Mouse (Mus musculus) neural tube, embryonic 13.5 days (tissue): ENCODE results near the gene Mbd3. TPM values are rescaled to one million over a fixed set of nuclear protein-coding genes. Genes with fewer than 3 reads are reported as not detected.

Experiments used
- ATAC-seq: fragments of 200-750 bp; cut with Nextera tagmentation; 2 replicates; pipeline ENCODE4 v1.8.0; 2017; ENCODE audit warnings: low read depth, mild to moderate bottlenecking, moderate TSS enrichment, moderate library complexity
- H3K27ac ChIP-seq: fragments of 300-500 bp; sonication (generic); replicated peaks from 2 replicates; pipeline ENCODE4 v1.5.1; 2015; ENCODE audit warnings: moderate library complexity, mild to moderate bottlenecking, inconsistent platforms
- H3K27me3 ChIP-seq: fragments of 300-500 bp; sonication (generic); 2 replicates; pipeline ENCODE4 v1.6.1; 2015; ENCODE audit warnings: mild to moderate bottlenecking, inconsistent platforms
- H3K36me3 ChIP-seq: fragments of 300-500 bp; sonication (generic); 2 replicates; pipeline ENCODE4 v1.6.1; 2015; ENCODE audit warnings: mild to moderate bottlenecking, inconsistent platforms
- H3K4me1 ChIP-seq: fragments of 300-500 bp; sonication (generic); replicated peaks from 2 replicates; pipeline ENCODE4 v1.6.1; 2015; ENCODE audit warnings: inconsistent platforms
- H3K4me2 ChIP-seq: fragments of 300-500 bp; sonication (generic); 2 replicates; pipeline ENCODE4 v1.6.1; 2015; ENCODE audit warnings: inconsistent platforms, mild to moderate bottlenecking, moderate library complexity
- H3K4me3 ChIP-seq: fragments of 300-500 bp; sonication (generic); 2 replicates; pipeline ENCODE4 v1.5.1; 2015; ENCODE audit warnings: mild to moderate bottlenecking, inconsistent platforms
- H3K9ac ChIP-seq: fragments of 300-500 bp; sonication (generic); 2 replicates; pipeline ENCODE4 v1.6.1; 2015; ENCODE audit warnings: moderate library complexity, mild to moderate bottlenecking, inconsistent platforms
- H3K9me3 ChIP-seq: fragments of 300-500 bp; sonication (generic); 2 replicates; pipeline ENCODE4 v1.6.1; 2016; ENCODE audit warnings: inconsistent platforms
- WGBS: fragments of 180-500 bp; shearing (Covaris S2); methylation state at CpG from one replicate; pipeline ENCODE4 v1.1.7; 2015; 5-methylcytosine and 5-hydroxymethylcytosine counted together
- polyA plus RNA-seq: library from polyadenylated mRNA; unstranded; fragments of >200 nt; fragmentation: Nextera tagmentation; extraction: Ambion mirVana; gene quantifications from 2 replicates; pipeline ENCODE4 v1.2.1, GENCODE M21; 2015

The Mbd3 gene
- polyA plus RNA-seq = 238 and 241 TPM in 2 replicates

DNA sequence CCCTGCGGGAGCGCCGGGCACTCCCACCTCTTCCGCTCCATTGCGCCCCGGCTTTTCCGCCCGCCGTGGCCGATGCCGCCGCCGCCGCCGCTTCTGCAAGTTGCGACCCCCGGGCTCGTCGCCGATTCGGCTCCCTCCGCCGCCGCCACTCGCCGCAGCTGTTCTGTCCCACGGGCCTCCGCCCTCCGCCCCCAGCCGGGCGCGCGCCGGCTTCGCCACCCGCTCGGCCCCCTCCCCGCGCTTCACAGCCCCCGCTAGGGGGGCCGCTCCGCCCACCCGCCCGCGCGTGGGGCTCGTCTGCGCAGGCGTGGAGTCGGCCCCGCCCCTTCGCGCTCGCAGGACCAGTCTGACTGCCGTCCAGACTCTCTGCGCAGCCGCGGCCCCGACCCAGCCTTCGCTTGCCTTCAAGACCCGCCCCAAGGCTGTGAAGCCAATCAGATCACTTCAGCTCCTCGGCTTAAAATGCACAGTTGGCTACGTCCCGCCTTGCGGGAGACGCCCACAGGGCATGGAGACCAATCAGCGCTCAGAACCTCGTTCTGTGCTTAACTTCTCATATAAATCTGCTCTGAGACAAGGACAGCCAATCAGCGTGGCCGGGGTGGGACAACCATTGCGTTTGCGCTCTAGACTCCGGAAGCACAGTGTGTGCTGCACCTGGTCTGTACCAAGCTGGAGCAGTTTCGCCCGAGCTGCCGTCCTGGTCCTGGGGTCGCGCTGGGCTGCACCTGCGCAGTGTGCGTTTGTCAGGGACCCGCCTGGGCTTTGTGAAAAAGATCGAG lies at the start of gene Mbd3:
Mbd3 (minus strand) TSS at position 360 of the 782 bp plus-strand sequence.
- peak within 1 kb of the TSS; percentile 95 for H3K9ac ChIP-seq
- WGBS = under 1% methylated on average over 80 of the region's 82 CpGs
- H3K4me2 ChIP-seq = peak within 1 kb of the TSS; percentile 96
- H3K27me3 ChIP-seq = no peaks in the 10 kb centered on the region
- peaks cover 53% of the 10 kb centered on the region for H3K36me3 ChIP-seq
- H3K4me1 ChIP-seq = peaks cover 40% of the 10 kb centered on the region
- no peaks in the 10 kb centered on the region for H3K9me3 ChIP-seq
- peak within 1 kb of the TSS; percentile 76 for H3K4me3 ChIP-seq
- ATAC-seq = peak; percentile 97
- H3K27ac ChIP-seq = peak within 1 kb of the TSS; percentile 100

GRCm38 (mm10) chr10:80445898-80446601 lies 46.7 kb upstream of the Mbd3 start:
- H3K4me1 ChIP-seq = peaks cover 14% of the 10 kb centered on the region
- peak overlapping the region; percentile 18; the same call in 1 of the 2 replicates for H3K4me3 ChIP-seq
- 8% methylated on average over 26 of the region's 26 CpGs for WGBS

DNA sequence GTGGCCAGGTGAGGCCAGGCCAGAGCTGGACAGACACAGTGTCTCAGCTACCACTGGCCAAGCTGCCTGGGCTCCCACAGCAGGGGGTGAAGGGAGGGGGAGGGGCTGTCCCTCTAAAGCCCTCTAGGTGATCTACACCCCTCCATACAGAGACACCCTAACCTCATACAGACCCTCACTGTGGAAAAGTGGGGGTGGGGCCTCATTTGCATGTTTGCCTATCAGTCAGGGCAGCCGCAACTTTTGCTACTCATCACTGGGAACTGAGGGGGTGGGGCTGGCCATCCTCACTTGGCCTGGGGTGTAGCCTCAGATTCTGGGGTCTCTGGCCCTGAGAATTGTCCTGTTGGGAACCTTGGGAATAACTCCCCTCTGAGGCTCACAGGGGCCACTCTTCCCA lies 45.7 kb upstream of the Mbd3 start:
- no peaks in the 10 kb centered on the region for H3K9me3 ChIP-seq
- no peak overlapping the region for H3K4me3 ChIP-seq
- H3K4me1 ChIP-seq = peaks cover 14% of the 10 kb centered on the region
- H3K4me2 ChIP-seq = no peak overlapping the region
- ATAC-seq = no peak
- H3K27ac ChIP-seq = no peak overlapping the region
- H3K36me3 ChIP-seq = no peaks in the 10 kb centered on the region
- WGBS = 23% methylated on average over 1 of the region's 1 CpGs
- 0 out of 2 replicates have a peak overlapping the region, but pooled peaks have one; percentile 43 for H3K9ac ChIP-seq
- peaks cover 46% of the 10 kb centered on the region for H3K27me3 ChIP-seq

More at GRCm38 (mm10) chr10:80445898-80446601, 46.7 kb upstream of the Mbd3 start:
- peak; percentile 83 for ATAC-seq
- Histone ChIP-seq H3K36me3 (no peaks in the 10 kb centered on the region), H3K27ac (no peak overlapping the region), H3K9me3 (no peaks in the 10 kb centered on the region), H3K4me2 (peak overlapping the region; percentile 43), H3K27me3 (peaks cover 53% of the 10 kb centered on the region), H3K9ac (0 out of 2 replicates have a peak overlapping the region, but pooled peaks have one; percentile 8)

- no peaks in the 10 kb centered on the region for H3K9me3 ChIP-seq
- no peaks in the 10 kb centered on the region for H3K36me3 ChIP-seq
- H3K27ac ChIP-seq = no peak overlapping the region
- ATAC-seq = no peak
- WGBS = 47% methylated on average over 5 of the region's 5 CpGs
- peak overlapping the region; percentile 43 for H3K9ac ChIP-seq
- H3K4me3 ChIP-seq = no peak overlapping the region
- no peak overlapping the region for H3K4me2 ChIP-seq
- peaks cover 14% of the 10 kb centered on the region for H3K4me1 ChIP-seq
- peaks cover 46% of the 10 kb centered on the region for H3K27me3 ChIP-seq
Measured at GRCm38 (mm10) chr10:80444339-80445045, 45.1 kb upstream of the Mbd3 start.

DNA sequence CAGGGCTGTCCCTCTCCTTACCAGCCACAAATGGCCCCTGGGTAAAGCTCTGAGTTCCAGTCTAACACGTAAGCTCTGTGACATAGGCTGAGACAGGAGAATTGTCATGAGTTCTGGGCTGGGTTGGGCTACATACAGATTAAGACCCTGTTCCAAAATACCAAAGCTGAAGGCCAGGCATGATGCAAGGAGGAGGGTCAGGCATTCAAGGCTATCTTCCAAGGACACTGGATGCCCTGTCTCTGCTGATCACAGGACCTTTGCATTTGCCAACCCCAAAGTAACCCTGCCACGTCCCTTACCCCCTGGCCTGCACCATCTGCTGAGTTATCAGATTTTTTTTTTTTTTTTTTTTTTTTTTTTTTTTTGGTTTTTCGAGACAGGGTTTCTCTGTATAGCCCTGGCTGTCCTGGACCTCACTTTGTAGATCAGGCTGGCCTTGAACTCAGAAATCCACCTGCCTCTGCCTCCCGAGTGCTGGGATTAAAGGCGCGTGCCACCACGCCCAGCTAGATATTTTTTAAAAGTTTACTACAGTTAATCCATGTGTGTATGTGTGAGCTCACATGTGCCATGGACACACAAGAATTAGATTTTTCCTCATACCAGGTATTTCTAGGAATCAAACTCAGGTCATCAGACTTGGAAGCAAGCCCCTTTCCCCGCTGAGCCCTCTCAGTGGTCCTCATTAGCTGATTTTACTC lies 44.4 kb upstream of the Mbd3 start:
- Histone ChIP-seq H3K9ac (peak overlapping the region; percentile 43), H3K4me2 (no peak overlapping the region)
- WGBS = 78% methylated on average over 8 of the region's 8 CpGs

GRCm38 (mm10) chr10:80442989-80443388 lies 43.6 kb upstream of the Mbd3 start:
- H3K36me3 ChIP-seq = no peaks in the 10 kb centered on the region
- H3K9me3 ChIP-seq = no peaks in the 10 kb centered on the region
- no peak overlapping the region for H3K9ac ChIP-seq
- peaks cover 14% of the 10 kb centered on the region for H3K4me1 ChIP-seq
- H3K4me2 ChIP-seq = no peak overlapping the region
- no peak overlapping the region for H3K4me3 ChIP-seq
- H3K27ac ChIP-seq = no peak overlapping the region
- peaks cover 33% of the 10 kb centered on the region for H3K27me3 ChIP-seq
- WGBS = 66% methylated on average over 2 of the region's 2 CpGs
- no peak for ATAC-seq

More for the DNA sequence above, 44.4 kb upstream of the Mbd3 start:
- Histone ChIP-seq H3K4me3 (no peak overlapping the region), H3K27me3 (peaks cover 40% of the 10 kb centered on the region), H3K4me1 (peaks cover 14% of the 10 kb centered on the region), H3K27ac (no peak overlapping the region), H3K9me3 (no peaks in the 10 kb centered on the region), H3K36me3 (no peaks in the 10 kb centered on the region)
- ATAC-seq = no peak

DNA sequence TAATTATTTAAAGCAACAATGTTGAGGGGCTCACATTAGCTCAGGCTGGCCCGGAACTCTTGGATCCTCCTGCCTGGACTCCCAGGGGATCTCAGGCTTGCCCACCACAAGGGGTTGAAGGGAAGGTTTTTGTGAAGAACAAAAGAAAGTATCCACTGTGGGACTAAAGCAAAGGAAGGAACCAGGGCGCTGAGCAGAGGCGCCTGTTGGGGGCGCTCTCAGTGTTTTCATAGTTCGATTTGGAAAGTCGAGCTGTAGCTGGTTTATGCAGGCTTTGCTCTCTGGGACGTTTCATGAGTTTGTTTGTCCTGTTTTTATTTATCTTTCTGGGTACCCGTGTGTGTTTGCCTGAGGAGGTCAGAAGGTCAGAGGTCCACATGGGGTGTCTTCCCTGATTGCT lies 42.2 kb upstream of the Mbd3 start:
- Histone ChIP-seq H3K4me1 (peaks cover 14% of the 10 kb centered on the region), H3K27me3 (peaks cover 24% of the 10 kb centered on the region), H3K27ac (no peak overlapping the region), H3K9ac (no peak overlapping the region), H3K4me2 (no peak overlapping the region), H3K4me3 (no peak overlapping the region), H3K36me3 (no peaks in the 10 kb centered on the region), H3K9me3 (no peaks in the 10 kb centered on the region)
- no peak for ATAC-seq
- 59% methylated on average over 8 of the region's 8 CpGs for WGBS

DNA sequence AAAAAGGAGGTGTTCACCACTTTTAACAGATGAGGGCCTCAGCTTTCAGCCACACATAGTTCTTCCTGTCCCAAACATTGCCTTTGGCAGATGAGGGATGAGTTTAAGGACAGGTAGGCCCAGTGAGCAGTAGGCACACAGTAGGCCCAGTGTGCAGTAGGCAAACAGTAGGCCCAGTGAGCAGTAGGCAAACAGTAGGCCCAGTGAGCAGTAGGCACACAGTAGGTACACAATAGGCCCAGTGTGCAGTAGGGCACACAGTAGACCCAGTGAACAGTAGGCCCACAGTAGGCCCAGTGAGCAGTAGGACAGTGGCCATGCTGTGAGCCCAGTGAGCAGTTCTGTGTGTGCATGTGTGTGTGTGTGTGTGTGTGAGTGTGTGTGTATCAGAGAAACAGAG lies 40.7 kb upstream of the Mbd3 start:
- no peaks in the 10 kb centered on the region for H3K9me3 ChIP-seq
- H3K36me3 ChIP-seq = no peaks in the 10 kb centered on the region
- no peak overlapping the region for H3K27ac ChIP-seq
- no peak overlapping the region for H3K4me3 ChIP-seq
- no peak overlapping the region for H3K9ac ChIP-seq
- H3K4me2 ChIP-seq = no peak overlapping the region
- peaks cover 15% of the 10 kb centered on the region for H3K4me1 ChIP-seq
- peaks cover 15% of the 10 kb centered on the region for H3K27me3 ChIP-seq
- no peak for ATAC-seq

DNA sequence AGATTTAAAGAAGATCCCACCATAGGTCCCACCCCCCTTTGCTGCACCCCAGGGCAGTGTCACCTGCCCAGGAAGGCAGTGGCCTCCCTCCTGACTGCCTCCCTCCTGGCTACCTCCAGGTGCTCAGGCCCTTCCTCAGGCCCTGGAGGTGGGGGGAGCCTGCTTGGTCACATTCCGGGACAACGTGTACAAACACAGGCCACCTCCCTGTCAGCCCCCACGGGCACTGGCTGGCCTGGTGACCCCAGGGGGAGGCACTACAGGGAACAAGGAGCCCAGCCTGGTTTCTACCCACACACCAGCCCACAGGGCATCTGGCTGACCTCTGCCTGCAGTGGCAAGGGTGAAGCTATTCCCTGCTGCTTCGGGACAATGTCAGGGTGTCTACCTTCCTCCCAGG lies 38.6 kb upstream of the Mbd3 start:
- Histone ChIP-seq H3K9ac (no peak overlapping the region), H3K36me3 (no peaks in the 10 kb centered on the region), H3K4me2 (no peak overlapping the region), H3K4me3 (no peak overlapping the region), H3K27me3 (peaks cover 5% of the 10 kb centered on the region), H3K27ac (no peak overlapping the region), H3K9me3 (no peaks in the 10 kb centered on the region), H3K4me1 (peaks cover 5% of the 10 kb centered on the region; the same call in 1 of the 2 replicates)
- no peak for ATAC-seq
- 72% methylated on average over 4 of the region's 4 CpGs for WGBS

DNA sequence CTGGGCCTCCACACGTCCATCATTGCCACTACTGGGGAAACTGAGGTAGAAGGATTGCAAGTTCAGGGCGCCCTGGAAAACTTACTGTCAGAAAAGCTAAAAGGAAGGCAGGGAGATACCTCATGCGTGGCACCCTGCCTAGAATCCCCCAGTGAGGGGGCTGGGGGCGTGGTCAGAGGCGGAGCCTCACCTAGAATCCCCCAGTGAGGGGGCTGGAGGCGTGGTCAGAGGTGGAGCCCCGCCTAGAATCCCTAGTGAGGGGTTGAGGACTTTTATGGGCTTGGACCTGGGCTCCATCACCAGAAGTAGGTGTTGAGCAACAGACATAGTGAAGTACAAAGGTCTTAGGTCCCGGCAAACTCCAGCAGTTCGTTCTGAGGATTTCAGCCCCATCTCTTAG lies 36.9 kb upstream of the Mbd3 start:
- H3K4me1 ChIP-seq = peaks cover 20% of the 10 kb centered on the region
- H3K27me3 ChIP-seq = no peaks in the 10 kb centered on the region; the same call in 1 of the 2 replicates
- H3K4me3 ChIP-seq = no peak overlapping the region
- H3K4me2 ChIP-seq = no peak overlapping the region
- no peaks in the 10 kb centered on the region for H3K9me3 ChIP-seq
- ATAC-seq = no peak
- H3K27ac ChIP-seq = no peak overlapping the region
- H3K36me3 ChIP-seq = no peaks in the 10 kb centered on the region
- 10% methylated on average over 9 of the region's 9 CpGs for WGBS
- no peak overlapping the region for H3K9ac ChIP-seq

DNA sequence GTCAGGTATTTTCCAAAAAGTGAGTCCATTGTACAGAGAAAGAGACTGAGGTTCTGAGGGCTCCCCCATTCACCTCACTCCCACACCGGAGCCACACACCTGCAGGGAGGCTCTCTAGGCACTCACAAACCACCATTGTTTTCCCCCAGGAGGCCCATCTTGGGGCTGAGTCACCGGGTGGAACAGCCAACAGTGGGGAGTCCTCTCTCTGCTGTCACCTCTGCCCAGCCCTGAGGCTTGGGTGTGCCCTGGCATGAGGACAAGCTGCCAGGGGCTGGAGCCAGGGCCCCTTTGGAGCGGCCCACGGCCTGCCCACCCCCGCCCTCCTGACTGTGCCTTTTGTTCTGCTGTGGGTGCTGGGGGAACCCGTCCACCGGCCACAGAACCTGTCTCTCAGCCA lies 36.4 kb upstream of the Mbd3 start:
- no peak for ATAC-seq
- Histone ChIP-seq H3K4me1 (peaks cover 25% of the 10 kb centered on the region), H3K4me2 (no peak overlapping the region), H3K9ac (no peak overlapping the region), H3K4me3 (no peak overlapping the region), H3K36me3 (no peaks in the 10 kb centered on the region), H3K27me3 (no peaks in the 10 kb centered on the region; the same call in 1 of the 2 replicates), H3K27ac (no peak overlapping the region), H3K9me3 (no peaks in the 10 kb centered on the region)
- 39% methylated on average over 7 of the region's 7 CpGs for WGBS
